Mouse (Mus musculus) neutrophil, adult 83 days (primary cell): ENCODE data around the gene Usp43. TPM values are rescaled to one million over a fixed set of nuclear protein-coding genes. Genes with fewer than 3 reads are reported as not detected.

Source experiments
- total RNA-seq, 2 experiments: library from RNA; stranded (reverse); gene quantifications; one replicate each; pipeline ENCODE4 v1.2.4; 2023

Gene Usp43
- not detected for total RNA-seq

DNA sequence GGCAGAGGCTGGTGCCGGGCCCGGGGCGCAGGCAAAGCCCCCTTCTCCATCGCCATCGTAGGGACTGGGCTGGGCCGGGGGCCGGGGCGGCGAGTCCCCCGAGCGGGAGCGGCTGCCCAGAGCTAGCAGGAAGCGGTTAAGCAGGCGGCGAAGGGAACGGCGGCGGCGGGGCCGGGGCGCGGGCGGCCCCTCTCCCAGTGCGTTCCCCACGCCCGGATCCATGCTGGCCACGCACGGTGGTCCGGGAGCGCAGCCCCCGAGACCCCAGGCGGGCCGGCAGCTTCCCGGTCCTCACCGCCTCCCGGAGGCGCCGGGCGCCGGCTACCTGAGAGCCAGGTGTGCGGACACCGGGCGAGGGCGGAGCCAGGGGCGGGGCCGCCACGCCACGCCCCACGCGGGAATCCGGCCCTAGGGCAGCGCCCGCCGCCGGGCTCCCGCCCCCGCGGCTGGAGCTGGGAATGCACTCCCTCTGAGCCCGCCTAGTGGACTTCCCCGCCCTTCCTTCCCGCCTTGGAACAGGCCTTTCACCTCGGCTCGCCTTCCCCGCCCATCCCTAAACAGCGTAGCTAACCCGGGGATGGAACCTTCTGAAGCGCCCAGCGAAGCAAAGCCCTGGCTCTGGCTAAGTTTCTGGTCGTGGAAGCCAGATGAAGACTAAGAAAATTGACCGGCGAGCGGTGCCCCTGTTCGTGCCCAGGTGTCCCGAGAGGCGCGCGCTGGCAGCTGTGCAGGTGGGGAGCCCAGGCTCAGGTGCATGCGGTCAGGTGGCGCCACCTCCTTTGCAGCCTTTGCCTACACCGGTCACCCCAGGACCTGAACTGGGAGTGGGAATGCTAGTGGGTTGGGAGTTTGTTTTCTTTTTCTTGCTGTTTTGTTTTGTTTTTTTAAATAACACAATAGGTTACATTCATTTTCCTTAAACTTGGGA is at the start of gene Usp43:
Gene Usp43 (minus strand): TSS at position 327 of the 928 bp plus-strand sequence.

DNA sequence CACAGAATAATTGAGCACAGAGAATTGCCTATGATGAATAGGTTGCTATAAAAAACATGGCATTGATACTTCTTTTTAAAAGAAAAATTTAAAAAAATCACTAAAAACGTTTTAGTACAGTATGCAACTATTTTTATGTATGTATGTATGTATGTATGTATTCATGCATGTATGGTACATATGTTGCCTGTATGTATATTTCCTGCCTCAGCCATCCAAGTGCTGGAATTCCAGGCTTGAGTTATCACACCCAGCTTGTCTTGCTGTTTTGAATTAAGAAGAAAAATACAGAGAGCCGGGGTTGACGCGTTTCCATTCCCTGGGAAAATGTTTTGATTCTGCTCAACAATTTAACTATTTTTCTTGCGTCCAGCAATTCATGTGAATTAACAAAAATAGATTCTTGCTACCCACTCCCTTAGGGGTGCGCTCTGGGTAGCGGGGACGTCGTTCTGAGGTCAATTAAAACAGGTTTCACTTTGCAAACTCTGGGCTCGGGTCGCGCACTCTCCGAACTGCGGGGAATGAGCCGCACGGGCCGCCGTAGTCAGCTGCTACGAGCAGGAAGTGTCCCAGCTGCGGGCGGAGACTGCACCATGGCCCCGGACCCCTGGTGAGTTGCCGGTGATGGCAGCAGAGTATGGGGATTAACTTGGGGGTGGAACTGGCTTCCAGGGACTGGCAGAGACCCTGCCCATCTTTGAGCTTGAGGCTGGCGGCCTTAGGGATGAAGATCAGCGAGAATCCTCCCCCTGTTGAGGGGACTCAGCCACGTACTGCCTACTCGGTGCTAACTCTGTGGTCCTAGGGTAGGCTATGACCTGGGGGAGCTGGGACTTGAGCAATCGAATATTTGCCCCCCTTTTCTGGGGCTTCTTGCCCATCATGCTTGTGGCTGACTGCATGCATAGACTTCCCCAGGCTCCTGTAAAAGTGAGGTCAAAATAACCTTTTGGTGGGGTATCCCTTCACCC is 44.2 kb upstream of the Usp43 start, which contains the start of gene Stx8:
Gene Stx8 (plus strand): TSS at position 289 of the 974 bp plus-strand sequence.

DNA sequence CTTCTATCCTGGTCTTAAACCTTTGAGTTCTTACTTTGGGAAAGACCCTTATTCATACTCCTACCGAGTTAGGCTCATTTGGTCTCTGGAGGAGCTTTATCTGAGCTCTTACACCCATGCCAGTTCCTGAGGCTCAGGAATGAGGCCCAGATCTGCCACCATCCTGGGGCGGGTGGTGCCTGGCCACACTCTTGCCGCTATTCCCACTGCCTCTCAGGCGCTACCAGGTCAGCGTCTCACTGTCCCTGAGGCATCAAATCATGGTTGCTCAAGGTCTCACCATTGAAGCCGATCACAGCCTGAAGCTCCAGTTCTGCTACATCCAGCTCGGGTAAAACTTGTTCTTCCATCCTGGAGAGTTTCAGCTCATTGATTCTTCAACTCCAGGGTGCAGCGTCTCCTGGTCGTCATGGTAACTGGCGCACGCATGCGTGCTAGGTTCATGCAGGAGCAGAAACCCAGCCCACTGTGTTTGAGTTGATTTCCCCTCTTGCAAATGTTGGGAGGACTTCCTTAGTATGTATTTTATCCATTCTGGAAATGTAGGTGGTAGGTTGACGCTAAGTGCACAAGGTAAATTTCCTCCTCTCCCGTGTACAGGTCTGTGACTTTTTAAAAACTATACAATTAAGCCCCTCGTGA is 43.4 kb upstream of the Usp43 start, which contains the start of gene Cfap52:
Gene Cfap52 (minus strand): TSS at position 410 of the 642 bp plus-strand sequence.

Other genes with a start within 250 kb of the Usp43 start
- not detected for gene Rcvrn, start 226.8 kb downstream of the Usp43 start, total RNA-seq
- not detected for gene Glp2r, start 151.0 kb downstream of the Usp43 start, total RNA-seq
- gene Gsg1l2, start 147.5 kb downstream of the Usp43 start, total RNA-seq = not detected
- gene Dhrs7c, start 124.0 kb downstream of the Usp43 start, total RNA-seq = not detected
- gene Cfap52, start 43.5 kb upstream of the Usp43 start, total RNA-seq = not detected
- 10 to 100 TPM; 17.2 to 18.6 TPM for gene Stx8, start 44.0 kb upstream of the Usp43 start, total RNA-seq